In genomic region chr12:16994291-16994690, GRCm38 (mm10) we compare ENCODE assay signal across 15 mouse cellular contexts.
"Had no signal": no experiment of that assay in that cellular context is flagged by ENCODE, and none has a peak within 500 bp of the region (broad histone marks: within the 10 kb centered on the region; RNA-seq: fewer than 3 reads in every experiment).

No protein-coding gene starts in this region.

- H3K4me3 ChIP-seq: neural tube, embryonic 15.5 days; stomach, embryonic 15.5 days had no signal

- H3K9me3 ChIP-seq: neural tube, embryonic 15.5 days; stomach, embryonic 15.5 days had no signal

- H3K9ac ChIP-seq: neural tube, embryonic 15.5 days; stomach, embryonic 15.5 days had no signal

- H3K27ac ChIP-seq: neural tube, embryonic 15.5 days; stomach, embryonic 15.5 days; stomach, postnatal 0 days had no signal

- H3K27me3 ChIP-seq: stomach, embryonic 15.5 days had no signal

- DNase-seq: retina, postnatal 1 day; right cerebral cortex, adult 18-20 months; right cerebral cortex, postnatal 14 days; right cerebral cortex, postnatal 25 days; right cerebral cortex, postnatal 4 days; spleen, adult 18-20 months; thymus, adult 18-20 months; thymus, adult 2 months; thymus, postnatal 14 days; thymus, postnatal 25 days; thymus, postnatal 36 days; thymus, postnatal 4 days had no signal

- H3K36me3 ChIP-seq: stomach, embryonic 15.5 days had no signal

- H3K4me2 ChIP-seq: neural tube, embryonic 15.5 days; stomach, embryonic 15.5 days had no signal
